Mouse (Mus musculus): ENCODE measurements around the gene Srsf3. TPM values are rescaled to one million over a fixed set of nuclear protein-coding genes. Genes with fewer than 3 reads are reported as not detected.

Srsf3 gene
- 486 and 559 TPM in 2 replicates for polyA plus RNA-seq (2014; fragmentation: Nextera tagmentation; extraction: Ambion mirVana)

DNA sequence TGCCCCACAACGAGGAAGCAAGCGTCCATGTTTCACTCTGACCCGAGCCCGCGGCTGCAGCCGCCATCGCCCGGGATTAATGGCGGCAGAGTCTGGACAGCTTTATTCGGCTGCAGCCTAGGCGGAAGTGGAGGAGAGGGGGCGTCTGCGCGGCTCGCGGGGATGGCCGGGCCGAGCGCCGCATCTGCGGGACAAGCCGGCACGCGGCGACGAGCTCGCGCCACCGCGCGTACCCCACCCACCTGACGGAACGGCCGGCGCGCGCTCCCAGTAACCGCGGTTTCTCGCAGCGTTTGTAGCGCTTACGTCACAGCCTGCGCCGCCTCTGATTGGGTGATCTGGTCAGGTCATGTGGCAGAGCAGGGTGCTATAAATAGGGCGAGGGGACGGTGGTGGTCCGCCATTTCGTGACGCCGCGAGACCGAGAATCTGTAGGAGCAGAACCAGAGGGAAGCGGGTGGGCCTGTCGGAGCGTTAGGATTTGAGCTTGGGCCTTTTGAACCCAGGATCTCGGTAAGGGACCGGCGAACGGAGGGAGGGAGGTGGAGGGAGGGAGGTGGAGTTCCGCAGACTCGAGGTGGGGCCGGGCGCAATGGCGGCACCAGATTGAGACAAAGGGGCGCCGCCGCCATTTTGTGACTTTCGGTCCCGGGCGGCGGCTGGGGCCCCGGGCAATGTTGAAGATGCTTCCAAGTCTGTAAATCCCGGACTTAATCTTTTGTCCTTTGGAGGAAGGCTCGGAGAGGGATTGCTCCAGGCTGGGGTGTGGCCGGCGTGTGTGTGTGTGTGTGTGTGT is at the start of gene Srsf3:
TSS of gene Srsf3 (plus strand) at position 355 of the 796 bp plus-strand sequence.
- under 1% methylated on average over 77 of the region's 77 CpGs for WGBS
- peak within 1 kb of the TSS; percentile 97 for H3K4me2 ChIP-seq (ENCODE audit: low read length)
- H3K4me1 ChIP-seq (ENCODE audit: control insufficient read depth, insufficient read depth, low read length): peaks cover 24% of the 10 kb centered on the region
- ATAC-seq (ENCODE audit: low FRiP score, low TSS enrichment) (peak; percentile 99), DNase-seq (peak; percentile 100)
- H3K9ac ChIP-seq (replicated peaks; ENCODE audit: low read length): peak within 1 kb of the TSS; percentile 94
- H3K9me3 ChIP-seq (ENCODE audit: control insufficient read depth, low read length): no peaks in the 10 kb centered on the region
- peak within 1 kb of the TSS; percentile 98 for H3K27ac ChIP-seq (replicated peaks; ENCODE audit: low read depth, low read length)
- H3K27me3 ChIP-seq (ENCODE audit: control insufficient read depth, insufficient read depth, low read length): no peaks in the 10 kb centered on the region
- H3K4me3 ChIP-seq (replicated peaks; ENCODE audit: low read depth, low read length): peak within 1 kb of the TSS; percentile 72
- H3K36me3 ChIP-seq (ENCODE audit: control insufficient read depth, insufficient read depth, low read length): peaks cover 13% of the 10 kb centered on the region

DNA sequence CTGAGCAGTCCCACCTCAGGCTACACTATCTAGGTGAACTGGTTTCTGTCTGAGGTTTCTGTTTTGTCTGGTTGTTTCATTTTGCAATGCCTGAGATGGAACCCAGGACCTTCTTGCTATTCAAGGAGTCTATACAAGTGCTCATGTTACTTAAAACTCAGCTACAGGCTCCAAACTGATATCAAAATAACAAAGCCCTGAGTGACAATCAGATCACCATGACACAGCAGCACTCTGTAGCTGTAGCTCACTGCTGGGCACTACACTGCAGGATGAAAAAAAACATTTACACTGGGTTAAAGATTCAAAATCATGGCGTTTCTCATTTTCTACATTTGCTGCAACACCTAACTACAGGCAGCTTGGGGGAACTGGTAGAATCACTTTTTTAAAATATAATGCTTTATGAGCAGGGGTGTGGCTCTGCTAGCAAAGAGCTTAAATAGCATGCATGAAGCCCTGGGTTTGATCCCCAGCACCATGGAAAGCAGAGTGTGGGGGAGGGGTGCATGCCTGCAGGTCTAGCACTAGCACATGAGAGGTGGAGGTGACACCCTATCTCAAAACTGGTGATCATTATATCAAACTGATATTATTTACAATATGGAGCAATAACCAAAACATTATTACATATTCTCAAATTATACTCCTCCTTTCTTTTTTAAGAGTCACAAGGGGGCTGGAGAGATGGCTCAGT is 47.6 kb upstream of the Srsf3 start:
- H3K9ac ChIP-seq (replicated peaks; ENCODE audit: low read length): no peak overlapping the region
- H3K4me2 ChIP-seq (ENCODE audit: low read length): no peak overlapping the region
- H3K4me1 ChIP-seq (ENCODE audit: control insufficient read depth, insufficient read depth, low read length): no peaks in the 10 kb centered on the region
- DNase-seq: no peak
- H3K9me3 ChIP-seq (ENCODE audit: control insufficient read depth, low read length): no peaks in the 10 kb centered on the region
- H3K36me3 ChIP-seq (ENCODE audit: control insufficient read depth, insufficient read depth, low read length): peaks cover 89% of the 10 kb centered on the region
- H3K27me3 ChIP-seq (ENCODE audit: control insufficient read depth, insufficient read depth, low read length): no peaks in the 10 kb centered on the region
- 89% methylated on average over 1 of the region's 1 CpGs for WGBS
- no peak overlapping the region for H3K4me3 ChIP-seq (replicated peaks; ENCODE audit: low read depth, low read length)
- no peak for ATAC-seq (ENCODE audit: low FRiP score, low TSS enrichment)
- no peak overlapping the region for H3K27ac ChIP-seq (replicated peaks; ENCODE audit: low read depth, low read length)

DNA sequence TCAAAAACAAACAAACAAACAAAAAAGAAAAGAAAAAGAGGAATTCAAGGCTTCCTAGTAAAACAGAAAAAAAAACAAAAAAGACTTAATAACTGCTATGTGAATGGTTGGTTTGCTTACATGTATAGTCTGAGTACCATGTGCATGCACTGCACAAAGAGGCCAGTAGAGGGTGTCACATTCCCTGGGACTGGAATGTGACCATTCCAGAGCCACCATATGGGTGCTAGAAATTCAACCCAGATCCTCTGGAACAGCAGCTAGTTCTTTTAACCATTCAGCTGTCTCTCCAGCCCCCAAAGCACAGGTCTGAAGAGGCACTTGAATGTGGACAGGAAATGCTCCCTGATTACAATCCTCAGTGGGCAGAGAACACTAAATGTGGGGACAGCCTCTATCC is 45.6 kb upstream of the Srsf3 start:
- H3K36me3 ChIP-seq (ENCODE audit: control insufficient read depth, insufficient read depth, low read length): peaks cover 95% of the 10 kb centered on the region
- peak; percentile 49 for DNase-seq

DNA sequence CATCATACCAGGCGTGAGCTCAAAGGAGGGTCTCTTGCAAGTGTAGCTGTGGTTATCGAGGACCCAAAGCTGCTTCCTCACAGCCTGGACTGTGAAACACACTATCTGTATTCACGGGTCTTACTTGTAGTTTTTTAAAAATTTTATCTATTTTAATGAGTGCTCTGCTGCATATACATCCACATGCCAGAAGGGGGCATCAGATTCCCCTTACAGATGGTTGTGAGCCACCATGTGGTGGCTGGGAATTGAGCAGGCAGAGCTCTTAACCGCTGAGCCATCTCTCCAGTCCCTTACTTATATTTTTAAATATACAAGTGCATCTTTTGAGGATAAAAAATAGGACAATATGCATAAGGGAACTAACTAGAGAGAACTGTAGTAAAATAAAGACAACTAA is 44.7 kb upstream of the Srsf3 start:
- H3K27ac ChIP-seq (replicated peaks; ENCODE audit: low read depth, low read length): no peak overlapping the region
- DNase-seq (peak; percentile 80), ATAC-seq (ENCODE audit: low FRiP score, low TSS enrichment) (no peak)
- no peak overlapping the region for H3K4me3 ChIP-seq (replicated peaks; ENCODE audit: low read depth, low read length)
- 73% methylated on average over 4 of the region's 4 CpGs for WGBS
- H3K4me1 ChIP-seq (ENCODE audit: control insufficient read depth, insufficient read depth, low read length): no peaks in the 10 kb centered on the region
- H3K27me3 ChIP-seq (ENCODE audit: control insufficient read depth, insufficient read depth, low read length): no peaks in the 10 kb centered on the region
- no peak overlapping the region for H3K4me2 ChIP-seq (ENCODE audit: low read length)
- H3K36me3 ChIP-seq (ENCODE audit: control insufficient read depth, insufficient read depth, low read length): peaks cover 90% of the 10 kb centered on the region
- H3K9me3 ChIP-seq (ENCODE audit: control insufficient read depth, low read length): no peaks in the 10 kb centered on the region
- no peak overlapping the region for H3K9ac ChIP-seq (replicated peaks; ENCODE audit: low read length)

More for the DNA sequence above, 45.6 kb upstream of the Srsf3 start:
- no peaks in the 10 kb centered on the region for H3K27me3 ChIP-seq (ENCODE audit: control insufficient read depth, insufficient read depth, low read length)
- no peaks in the 10 kb centered on the region for H3K4me1 ChIP-seq (ENCODE audit: control insufficient read depth, insufficient read depth, low read length)
- ATAC-seq (ENCODE audit: low FRiP score, low TSS enrichment): no peak
- no peak overlapping the region for H3K27ac ChIP-seq (replicated peaks; ENCODE audit: low read depth, low read length)
- H3K4me3 ChIP-seq (replicated peaks; ENCODE audit: low read depth, low read length): no peak overlapping the region
- no peaks in the 10 kb centered on the region for H3K9me3 ChIP-seq (ENCODE audit: control insufficient read depth, low read length)
- no peak overlapping the region for H3K4me2 ChIP-seq (ENCODE audit: low read length)
- no peak overlapping the region for H3K9ac ChIP-seq (replicated peaks; ENCODE audit: low read length)

DNA sequence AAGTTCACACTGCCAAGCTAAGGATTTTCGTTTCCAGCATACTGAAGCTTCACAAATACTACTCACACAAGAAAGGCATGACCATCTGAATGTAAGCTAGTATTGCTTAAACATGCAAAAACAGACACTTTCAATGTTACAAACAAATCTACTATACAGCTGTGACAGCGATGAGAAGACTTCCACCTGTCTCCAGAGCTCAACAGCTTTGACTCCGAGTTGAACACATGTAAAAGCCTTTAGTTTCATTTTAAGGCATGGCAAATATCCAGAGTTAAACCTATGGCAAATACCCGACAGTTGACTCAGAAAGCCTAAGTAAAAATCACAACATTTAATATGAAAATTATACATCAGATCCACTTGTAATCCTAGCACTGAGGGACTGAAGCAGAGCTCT is 44.1 kb upstream of the Srsf3 start:
- H3K9me3 ChIP-seq (ENCODE audit: control insufficient read depth, low read length): no peaks in the 10 kb centered on the region
- no peak overlapping the region for H3K4me3 ChIP-seq (replicated peaks; ENCODE audit: low read depth, low read length)
- H3K4me1 ChIP-seq (ENCODE audit: control insufficient read depth, insufficient read depth, low read length): no peaks in the 10 kb centered on the region
- H3K27ac ChIP-seq (replicated peaks; ENCODE audit: low read depth, low read length): no peak overlapping the region
- WGBS: 96% methylated on average over 4 of the region's 4 CpGs
- ATAC-seq (ENCODE audit: low FRiP score, low TSS enrichment) (no peak), DNase-seq (no peak)
- peaks cover 84% of the 10 kb centered on the region for H3K36me3 ChIP-seq (ENCODE audit: control insufficient read depth, insufficient read depth, low read length)
- H3K27me3 ChIP-seq (ENCODE audit: control insufficient read depth, insufficient read depth, low read length): no peaks in the 10 kb centered on the region
- no peak overlapping the region for H3K4me2 ChIP-seq (ENCODE audit: low read length)
- H3K9ac ChIP-seq (replicated peaks; ENCODE audit: low read length): no peak overlapping the region

DNA sequence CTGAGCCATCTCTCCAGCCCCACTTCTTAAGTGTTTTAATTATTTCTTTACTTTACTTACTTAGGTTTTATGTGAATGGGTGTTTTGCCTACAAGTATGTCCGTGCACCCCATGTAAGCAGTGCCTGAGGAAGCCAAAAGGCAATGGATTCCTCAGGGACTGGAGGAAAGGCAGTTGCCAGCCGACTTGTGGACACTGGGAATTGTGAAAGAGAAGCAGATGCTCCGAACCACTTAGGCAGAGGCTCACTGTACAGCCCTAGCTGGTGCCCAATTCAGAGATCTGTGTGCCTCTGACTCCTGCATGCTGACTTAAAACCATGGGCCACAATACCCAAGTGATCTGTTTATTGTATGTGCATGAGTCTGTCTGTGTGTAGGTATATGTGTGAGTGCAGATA is 43.4 kb upstream of the Srsf3 start:
- WGBS: 82% methylated on average over 3 of the region's 3 CpGs
- H3K9me3 ChIP-seq (ENCODE audit: control insufficient read depth, low read length): no peaks in the 10 kb centered on the region
- H3K4me1 ChIP-seq (ENCODE audit: control insufficient read depth, insufficient read depth, low read length): no peaks in the 10 kb centered on the region
- H3K27me3 ChIP-seq (ENCODE audit: control insufficient read depth, insufficient read depth, low read length): no peaks in the 10 kb centered on the region
- DNase-seq: no peak
- no peak overlapping the region for H3K4me2 ChIP-seq (ENCODE audit: low read length)
- no peak for ATAC-seq (ENCODE audit: low FRiP score, low TSS enrichment)
- no peak overlapping the region for H3K27ac ChIP-seq (replicated peaks; ENCODE audit: low read depth, low read length)
- no peak overlapping the region for H3K4me3 ChIP-seq (replicated peaks; ENCODE audit: low read depth, low read length)
- peaks cover 77% of the 10 kb centered on the region for H3K36me3 ChIP-seq (ENCODE audit: control insufficient read depth, insufficient read depth, low read length)
- no peak overlapping the region for H3K9ac ChIP-seq (replicated peaks; ENCODE audit: low read length)

DNA sequence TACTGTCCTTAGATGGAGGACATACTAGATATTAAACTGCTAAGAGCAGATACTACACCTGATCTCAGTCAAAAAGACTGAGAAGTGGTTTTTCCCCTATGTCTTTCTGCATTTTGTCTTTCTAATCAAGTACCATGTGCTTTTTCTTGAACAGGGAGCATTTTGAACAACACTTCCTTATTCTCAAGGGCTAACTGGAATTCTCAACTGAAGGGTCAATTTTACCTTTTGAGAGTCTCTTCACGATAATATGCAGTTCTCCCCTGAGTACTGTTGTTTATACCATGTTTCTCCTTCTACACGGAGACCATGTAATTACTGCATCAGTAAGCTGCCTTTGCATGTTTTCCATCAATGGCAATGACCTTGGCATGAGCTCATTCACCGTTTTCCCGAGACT is 42.4 kb upstream of the Srsf3 start:
- WGBS: 85% methylated on average over 4 of the region's 4 CpGs
- H3K4me2 ChIP-seq (ENCODE audit: low read length): no peak overlapping the region
- H3K27ac ChIP-seq (replicated peaks; ENCODE audit: low read depth, low read length): no peak overlapping the region
- peaks cover 74% of the 10 kb centered on the region for H3K36me3 ChIP-seq (ENCODE audit: control insufficient read depth, insufficient read depth, low read length)
- no peaks in the 10 kb centered on the region for H3K27me3 ChIP-seq (ENCODE audit: control insufficient read depth, insufficient read depth, low read length)
- no peaks in the 10 kb centered on the region for H3K4me1 ChIP-seq (ENCODE audit: control insufficient read depth, insufficient read depth, low read length)
- no peak overlapping the region for H3K4me3 ChIP-seq (replicated peaks; ENCODE audit: low read depth, low read length)
- DNase-seq (no peak), ATAC-seq (ENCODE audit: low FRiP score, low TSS enrichment) (no peak)
- H3K9me3 ChIP-seq (ENCODE audit: control insufficient read depth, low read length): no peaks in the 10 kb centered on the region
- H3K9ac ChIP-seq (replicated peaks; ENCODE audit: low read length): no peak overlapping the region

DNA sequence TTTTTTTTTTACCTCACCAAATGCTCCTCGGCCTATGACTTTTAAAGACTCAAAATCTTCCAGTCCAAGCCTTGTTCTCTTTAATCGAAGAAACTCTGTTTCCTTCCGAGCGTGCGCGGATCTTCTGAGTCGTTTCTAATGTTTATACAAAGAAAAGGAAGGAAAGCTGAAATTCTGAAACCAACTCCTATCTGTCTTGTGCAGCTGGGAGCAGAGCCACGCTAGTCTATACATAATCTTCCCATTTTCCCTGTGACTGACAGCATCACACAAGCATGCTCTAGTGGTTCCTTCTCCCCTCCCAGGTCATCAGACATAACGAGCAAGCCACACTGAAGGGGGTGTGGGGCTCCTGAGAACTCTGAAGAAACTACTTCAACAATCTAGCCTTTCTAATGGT is 41.1 kb upstream of the Srsf3 start:
- no peak for DNase-seq
- Histone ChIP-seq H3K4me3 (replicated peaks; ENCODE audit: low read depth, low read length) (no peak overlapping the region), H3K27me3 (ENCODE audit: control insufficient read depth, insufficient read depth, low read length) (no peaks in the 10 kb centered on the region), H3K9me3 (ENCODE audit: control insufficient read depth, low read length) (no peaks in the 10 kb centered on the region), H3K4me2 (ENCODE audit: low read length) (no peak overlapping the region), H3K36me3 (ENCODE audit: control insufficient read depth, insufficient read depth, low read length) (peaks cover 69% of the 10 kb centered on the region), H3K9ac (replicated peaks; ENCODE audit: low read length) (no peak overlapping the region), H3K4me1 (ENCODE audit: control insufficient read depth, insufficient read depth, low read length) (no peaks in the 10 kb centered on the region), H3K27ac (replicated peaks; ENCODE audit: low read depth, low read length) (no peak overlapping the region)
- 92% methylated on average over 9 of the region's 9 CpGs for WGBS
- ATAC-seq (ENCODE audit: low FRiP score, low TSS enrichment): no peak

DNA sequence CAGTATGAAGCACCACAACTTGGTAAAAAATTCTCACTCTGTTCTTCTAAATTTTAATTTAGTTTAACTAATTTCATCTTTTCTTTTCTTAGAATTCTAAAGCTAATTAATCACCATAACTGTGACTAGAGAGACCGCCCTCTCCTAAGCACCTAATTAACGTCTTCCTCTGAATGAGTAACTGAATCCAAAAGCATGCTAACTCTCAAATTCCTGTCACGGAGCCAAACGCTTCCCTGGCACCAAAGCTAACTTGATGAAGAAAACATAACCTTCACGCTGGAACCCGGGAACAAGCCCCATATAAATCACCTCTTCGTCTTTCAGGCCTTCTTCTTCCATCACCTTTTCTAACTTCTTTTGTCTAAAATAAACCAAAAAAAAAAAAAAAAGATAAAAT is 40.3 kb upstream of the Srsf3 start:
- 77% methylated on average over 7 of the region's 7 CpGs for whole genome bisulfite sequencing
- no peak for DNase-seq
- H3K4me2 ChIP-seq (ENCODE audit: low read length): no peak overlapping the region
- H3K9ac ChIP-seq (replicated peaks; ENCODE audit: low read length): no peak overlapping the region
- H3K27me3 ChIP-seq (ENCODE audit: control insufficient read depth, insufficient read depth, low read length): no peaks in the 10 kb centered on the region
- no peak for ATAC-seq (ENCODE audit: low FRiP score, low TSS enrichment)
- no peak overlapping the region for H3K4me3 ChIP-seq (replicated peaks; ENCODE audit: low read depth, low read length)
- no peaks in the 10 kb centered on the region for H3K9me3 ChIP-seq (ENCODE audit: control insufficient read depth, low read length)
- H3K36me3 ChIP-seq (ENCODE audit: control insufficient read depth, insufficient read depth, low read length): peaks cover 68% of the 10 kb centered on the region
- no peak overlapping the region for H3K27ac ChIP-seq (replicated peaks; ENCODE audit: low read depth, low read length)
- no peaks in the 10 kb centered on the region for H3K4me1 ChIP-seq (ENCODE audit: control insufficient read depth, insufficient read depth, low read length)
